Mouse (Mus musculus) lung, embryonic 16.5 days (tissue): Measurements from ENCODE around the gene Gal3st3. TPM values are rescaled to one million over a fixed set of nuclear protein-coding genes. Genes with fewer than 3 reads are reported as not detected.

Source experiments
- ATAC-seq: fragments of 200-750 bp; cut with Nextera tagmentation; 2 replicates; pipeline ENCODE4 v1.8.0; 2017; ENCODE audit warnings: low read depth, mild to moderate bottlenecking, moderate library complexity
- H3K27ac ChIP-seq: fragments of 300-500 bp; sonication (generic); 2 replicates; pipeline ENCODE4 v1.5.1; 2014; ENCODE audit warnings: mild to moderate bottlenecking, control low read depth, low read length
- H3K27me3 ChIP-seq: fragments of 300-500 bp; sonication (generic); 2 replicates; pipeline ENCODE4 v1.6.1; 2014; ENCODE audit warnings: low read depth, low read length, mixed read lengths; ENCODE audit not compliant: control insufficient read depth, insufficient read depth
- H3K36me3 ChIP-seq: fragments of 300-500 bp; sonication (generic); 2 replicates; pipeline ENCODE4 v1.6.1; 2014; ENCODE audit warnings: low read length; ENCODE audit not compliant: control insufficient read depth, insufficient read depth
- H3K4me1 ChIP-seq: fragments of 300-500 bp; sonication (generic); replicated peaks from 2 replicates; pipeline ENCODE4 v1.6.1; 2014; ENCODE audit warnings: low read length, mixed read lengths; ENCODE audit not compliant: control insufficient read depth, insufficient read depth
- H3K4me2 ChIP-seq: fragments of 300-500 bp; sonication (generic); 2 replicates; pipeline ENCODE4 v1.6.1; 2014; ENCODE audit warnings: low read depth, low read length, control low read depth
- H3K4me3 ChIP-seq: fragments of 300-500 bp; sonication (generic); 2 replicates; pipeline ENCODE4 v1.5.1; 2014; ENCODE audit warnings: mild to moderate bottlenecking, low read length, control low read depth
- H3K9ac ChIP-seq: fragments of 300-500 bp; sonication (generic); 2 replicates; pipeline ENCODE4 v1.6.1; 2014; ENCODE audit warnings: low read length, control low read depth
- H3K9me3 ChIP-seq: fragments of 300-500 bp; sonication (generic); 2 replicates; pipeline ENCODE4 v1.6.1; 2016; ENCODE audit warnings: low read length; ENCODE audit not compliant: control insufficient read depth
- WGBS: fragments of 180-500 bp; shearing (Covaris S2); extraction: QIAGEN DNeasy Blood & Tissue Kit; methylation state at CpG from one replicate; pipeline ENCODE4 v1.1.7; 2014; 5-methylcytosine and 5-hydroxymethylcytosine counted together
- polyA plus RNA-seq: library from polyadenylated mRNA; unstranded; fragments of >200 nt; fragmentation: Nextera tagmentation; extraction: Ambion mirVana; gene quantifications from 2 replicates; pipeline ENCODE4 v1.2.1, GENCODE M21; 2015

The Gal3st3 gene
- polyA plus RNA-seq: 1.4 and 2.0 TPM in 2 replicates

DNA sequence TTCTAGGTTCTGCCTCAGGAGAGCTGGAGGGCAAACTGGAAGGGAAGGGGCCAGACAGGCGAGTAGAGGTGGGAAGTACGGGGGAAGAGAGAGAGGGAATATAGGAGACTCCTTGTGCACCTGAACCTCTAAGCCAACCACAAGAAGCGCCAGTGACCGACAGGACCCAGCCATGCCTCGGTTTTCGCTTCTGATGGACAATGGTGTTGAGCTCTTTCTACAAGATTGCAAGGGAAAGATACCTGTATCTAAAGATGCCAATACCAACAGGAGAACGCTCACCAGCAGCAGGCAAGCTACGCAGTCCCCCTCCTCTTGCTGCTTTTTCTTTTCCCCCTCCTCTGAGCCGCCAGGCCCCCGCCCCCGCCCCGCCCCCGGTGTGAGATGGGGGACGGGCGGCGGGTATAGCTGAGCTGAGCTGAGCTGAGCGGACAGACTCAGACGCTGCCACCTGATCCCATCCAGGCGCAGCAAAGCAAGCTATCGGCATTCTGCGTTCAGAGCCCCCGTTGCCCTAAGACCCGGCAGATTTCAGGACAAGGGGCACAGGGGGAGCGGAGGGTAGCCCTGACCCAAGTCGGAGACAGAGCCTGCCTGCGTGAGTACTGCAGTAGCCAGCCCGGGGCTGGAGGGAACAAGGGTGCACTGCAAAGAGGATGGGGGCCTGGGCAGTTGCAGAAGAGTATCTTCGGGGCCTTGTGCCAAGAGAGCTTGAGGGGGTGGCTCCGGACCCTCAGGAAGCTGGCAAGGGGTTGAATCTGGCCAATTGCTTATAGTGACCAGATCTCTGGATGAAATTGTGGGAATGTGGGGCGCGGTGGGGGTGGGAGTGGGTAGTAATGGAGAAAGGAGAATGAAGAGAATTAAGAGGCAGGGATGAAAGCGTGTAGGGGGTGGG, at the start of gene Gal3st3:
Gene Gal3st3, plus strand, starts transcription at position 429 of the 898 bp plus-strand sequence.
- H3K9ac ChIP-seq: peak within 1 kb of the TSS; percentile 63
- peak within 1 kb of the TSS; percentile 35 for H3K4me3 ChIP-seq
- no peak within 1 kb of the TSS for H3K27ac ChIP-seq
- no peak for ATAC-seq
- peaks cover 18% of the 10 kb centered on the region for H3K4me1 ChIP-seq
- H3K4me2 ChIP-seq: peak within 1 kb of the TSS; percentile 44
- WGBS: 8% methylated on average over 31 of the region's 32 CpGs
- H3K27me3 ChIP-seq: no peaks in the 10 kb centered on the region
- H3K36me3 ChIP-seq: no peaks in the 10 kb centered on the region; the same call in 1 of the 2 replicates
- H3K9me3 ChIP-seq: no peaks in the 10 kb centered on the region

DNA sequence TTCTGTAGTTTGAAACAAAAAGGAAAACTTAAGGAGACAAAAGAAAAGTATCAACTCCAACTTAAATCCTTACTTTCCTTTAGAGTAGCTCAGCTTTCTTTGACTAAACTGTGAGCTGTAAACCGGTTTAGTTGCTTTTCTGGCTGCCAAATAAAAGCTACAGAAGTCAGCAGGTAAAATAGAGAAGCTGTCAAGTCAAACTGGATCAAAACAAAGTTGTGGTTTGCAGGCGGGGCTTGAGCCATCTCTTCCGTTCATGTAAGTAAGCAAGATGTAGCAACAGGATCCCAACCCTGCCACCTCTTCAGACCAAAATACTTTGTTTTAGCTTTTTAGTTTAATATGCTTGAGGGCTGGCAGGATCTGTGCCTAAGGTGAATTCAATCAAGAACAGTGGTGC, 41.0 kb upstream of the Gal3st3 start:
- no peak overlapping the region for H3K27ac ChIP-seq
- no peaks in the 10 kb centered on the region for H3K27me3 ChIP-seq
- no peak overlapping the region for H3K4me2 ChIP-seq
- no peaks in the 10 kb centered on the region for H3K4me1 ChIP-seq
- no peaks in the 10 kb centered on the region for H3K36me3 ChIP-seq
- H3K4me3 ChIP-seq: no peak overlapping the region
- no peak for ATAC-seq
- H3K9me3 ChIP-seq: no peaks in the 10 kb centered on the region
- no peak overlapping the region for H3K9ac ChIP-seq
- 38% methylated on average over 3 of the region's 3 CpGs for WGBS

DNA sequence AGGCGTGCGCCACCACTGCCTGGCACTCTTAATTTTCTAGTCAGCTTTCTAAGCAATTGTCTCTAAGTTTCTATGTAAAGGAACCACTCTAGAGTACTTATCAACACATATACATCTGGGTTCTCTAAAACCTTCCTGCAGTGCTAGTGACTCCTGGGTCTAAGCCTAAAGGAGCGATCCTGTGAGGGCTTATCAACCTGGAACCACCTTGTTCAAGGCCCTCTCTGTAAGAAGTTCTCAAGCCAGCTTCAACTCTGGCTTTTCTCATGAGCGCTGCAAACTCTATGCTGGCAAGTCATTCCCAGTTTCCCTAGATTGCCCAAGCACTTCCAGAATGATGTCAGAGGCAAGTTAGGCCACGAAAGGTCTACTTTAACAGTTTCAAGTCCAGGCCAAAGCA, 31.1 kb upstream of the Gal3st3 start:
- H3K9ac ChIP-seq: no peak overlapping the region
- 92% methylated on average over 5 of the region's 5 CpGs for WGBS
- no peak overlapping the region for H3K27ac ChIP-seq
- H3K4me1 ChIP-seq: peaks cover 5% of the 10 kb centered on the region
- no peaks in the 10 kb centered on the region for H3K27me3 ChIP-seq
- no peaks in the 10 kb centered on the region for H3K36me3 ChIP-seq
- ATAC-seq: no peak
- H3K4me3 ChIP-seq: no peak overlapping the region
- H3K4me2 ChIP-seq: no peak overlapping the region
- no peaks in the 10 kb centered on the region for H3K9me3 ChIP-seq

DNA sequence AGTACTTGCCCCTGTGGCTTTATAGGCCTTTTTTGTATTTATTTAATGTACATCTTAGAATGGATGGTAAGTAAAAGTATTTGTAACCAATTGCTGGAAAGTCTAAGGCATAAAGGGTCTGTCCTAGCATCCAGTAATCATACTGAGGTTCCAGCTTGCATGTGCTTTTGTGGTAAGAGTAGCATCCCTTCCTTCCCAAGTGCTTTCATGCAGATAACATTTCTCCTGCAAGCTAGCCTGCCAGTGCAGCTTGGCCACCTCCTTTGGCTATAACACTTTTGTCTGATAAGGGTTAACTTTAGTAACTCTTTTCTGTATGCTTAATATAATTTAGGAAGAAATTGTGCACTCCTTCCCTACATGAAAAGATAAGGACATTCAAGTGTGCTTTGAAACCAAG, 30.1 kb upstream of the Gal3st3 start:
- no peaks in the 10 kb centered on the region for H3K9me3 ChIP-seq
- no peak for ATAC-seq

DNA sequence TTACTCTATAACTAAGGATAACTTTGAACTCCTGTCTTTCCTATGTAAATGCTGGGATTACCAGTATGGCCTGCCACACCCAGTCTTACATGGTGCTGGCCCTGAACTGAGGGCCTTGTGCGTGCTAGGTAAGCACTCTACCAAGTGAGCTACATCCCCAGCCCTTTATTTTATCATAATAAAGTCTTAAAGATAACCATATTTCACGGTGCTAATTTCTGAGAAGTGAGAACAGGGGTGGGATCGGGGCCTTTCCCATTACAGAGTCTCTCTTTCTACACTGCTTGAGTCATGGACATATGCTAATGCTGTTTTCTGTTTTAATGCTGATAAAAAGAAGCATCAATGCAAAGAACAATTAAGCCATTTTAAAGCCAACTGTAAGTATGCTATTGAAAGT, 29.3 kb upstream of the Gal3st3 start:
- Histone ChIP-seq H3K4me2 (no peak overlapping the region), H3K4me3 (no peak overlapping the region), H3K9me3 (no peaks in the 10 kb centered on the region), H3K27me3 (no peaks in the 10 kb centered on the region), H3K27ac (no peak overlapping the region), H3K4me1 (peaks cover 11% of the 10 kb centered on the region), H3K9ac (no peak overlapping the region), H3K36me3 (peaks cover 1% of the 10 kb centered on the region; the same call in 1 of the 2 replicates)
- ATAC-seq: no peak
- WGBS: 78% methylated on average over 3 of the region's 3 CpGs

More for the DNA sequence above, 30.1 kb upstream of the Gal3st3 start:
- Histone ChIP-seq H3K36me3 (no peaks in the 10 kb centered on the region), H3K27ac (no peak overlapping the region), H3K4me2 (no peak overlapping the region), H3K4me1 (peaks cover 6% of the 10 kb centered on the region), H3K4me3 (no peak overlapping the region), H3K9ac (no peak overlapping the region), H3K27me3 (no peaks in the 10 kb centered on the region)

DNA sequence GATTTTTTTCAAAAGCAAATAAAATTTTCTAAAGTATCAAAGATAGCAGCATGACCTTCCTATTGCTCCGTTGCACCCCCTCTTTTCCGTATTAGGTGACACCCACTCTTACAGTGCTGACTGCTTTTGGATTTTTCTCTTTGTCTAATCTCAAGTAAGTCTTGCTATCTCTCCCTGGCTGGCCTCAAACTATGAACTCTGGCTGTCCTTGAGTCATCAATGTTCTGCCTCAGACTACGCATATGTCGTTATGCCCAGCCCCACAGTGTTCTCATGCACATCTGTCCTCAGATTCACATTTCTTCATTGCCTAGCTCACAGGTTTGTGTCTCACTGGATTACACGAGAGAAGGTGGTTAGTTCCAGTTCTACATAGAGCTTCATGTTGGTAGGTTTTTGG, 28.7 kb upstream of the Gal3st3 start:
- WGBS: 79% methylated on average over 5 of the region's 5 CpGs
- no peak overlapping the region for H3K27ac ChIP-seq
- H3K4me3 ChIP-seq: no peak overlapping the region
- H3K27me3 ChIP-seq: no peaks in the 10 kb centered on the region
- ATAC-seq: no peak
- peaks cover 6% of the 10 kb centered on the region; the same call in 1 of the 2 replicates for H3K36me3 ChIP-seq
- H3K9me3 ChIP-seq: no peaks in the 10 kb centered on the region
- H3K4me2 ChIP-seq: no peak overlapping the region
- H3K9ac ChIP-seq: no peak overlapping the region
- peaks cover 16% of the 10 kb centered on the region for H3K4me1 ChIP-seq

DNA sequence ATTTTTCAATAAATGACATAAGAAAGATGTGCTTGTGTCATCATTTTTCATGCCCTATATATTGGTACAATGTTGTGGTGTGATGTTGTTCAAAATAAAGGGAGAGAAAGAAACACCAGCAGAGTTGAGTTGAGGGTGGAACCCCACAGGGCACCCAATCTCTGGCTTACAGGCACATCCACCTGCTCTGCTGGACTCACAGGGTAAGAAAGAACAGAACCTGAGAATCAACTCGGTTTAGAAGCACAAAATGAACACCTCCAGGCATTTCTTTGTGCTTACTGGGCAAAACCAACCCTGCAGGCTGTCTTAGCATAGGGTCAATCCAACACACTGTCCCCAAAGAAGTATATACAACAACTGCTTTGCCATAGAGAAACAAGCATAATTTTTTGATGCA, 26.7 kb upstream of the Gal3st3 start:
- no peak overlapping the region for H3K9ac ChIP-seq
- H3K4me2 ChIP-seq: peak overlapping the region; percentile 92

DNA sequence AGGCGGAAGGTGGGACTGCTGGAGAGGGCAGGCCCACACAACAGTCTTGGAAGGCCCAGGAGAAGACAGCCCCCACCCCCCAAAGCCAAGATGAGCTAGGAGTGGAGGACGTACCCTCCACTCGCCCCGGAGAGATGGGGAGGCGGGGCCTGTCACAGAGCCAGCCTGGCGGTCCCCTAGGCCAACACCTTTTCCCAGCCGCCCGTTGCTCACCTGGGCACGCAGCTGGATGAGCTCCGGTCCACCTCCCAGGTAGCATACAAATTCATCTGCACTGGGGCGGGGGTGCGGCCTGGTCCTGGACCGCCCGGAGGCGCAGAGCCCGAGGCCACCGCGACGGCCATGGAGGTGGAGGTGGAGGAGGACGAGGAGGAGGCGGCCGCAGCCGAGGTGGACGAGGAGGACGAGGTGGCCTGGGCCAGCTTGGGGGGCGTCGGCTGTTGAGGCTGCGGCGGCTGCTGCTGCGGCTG, 25.8 kb upstream of the Gal3st3 start:
- H3K36me3 ChIP-seq: peaks cover 21% of the 10 kb centered on the region
- H3K9ac ChIP-seq: peak overlapping the region; percentile 91
- H3K27me3 ChIP-seq: no peaks in the 10 kb centered on the region
- H3K4me1 ChIP-seq: peaks cover 18% of the 10 kb centered on the region
- H3K9me3 ChIP-seq: no peaks in the 10 kb centered on the region
- under 1% methylated on average over 26 of the region's 30 CpGs for WGBS
- peak; percentile 56 for ATAC-seq
- H3K4me3 ChIP-seq: peak overlapping the region; percentile 95
- H3K4me2 ChIP-seq: peak overlapping the region; percentile 92
- H3K27ac ChIP-seq: peak overlapping the region; percentile 95

More for the DNA sequence above, 26.7 kb upstream of the Gal3st3 start:
- no peaks in the 10 kb centered on the region for H3K9me3 ChIP-seq
- H3K27ac ChIP-seq: no peak overlapping the region
- H3K4me1 ChIP-seq: peaks cover 18% of the 10 kb centered on the region
- H3K4me3 ChIP-seq: no peak overlapping the region; the same call in 1 of the 2 replicates
- 42% methylated on average over 1 of the region's 1 CpGs for WGBS
- peaks cover 18% of the 10 kb centered on the region for H3K36me3 ChIP-seq
- no peaks in the 10 kb centered on the region for H3K27me3 ChIP-seq
- ATAC-seq: no peak

DNA sequence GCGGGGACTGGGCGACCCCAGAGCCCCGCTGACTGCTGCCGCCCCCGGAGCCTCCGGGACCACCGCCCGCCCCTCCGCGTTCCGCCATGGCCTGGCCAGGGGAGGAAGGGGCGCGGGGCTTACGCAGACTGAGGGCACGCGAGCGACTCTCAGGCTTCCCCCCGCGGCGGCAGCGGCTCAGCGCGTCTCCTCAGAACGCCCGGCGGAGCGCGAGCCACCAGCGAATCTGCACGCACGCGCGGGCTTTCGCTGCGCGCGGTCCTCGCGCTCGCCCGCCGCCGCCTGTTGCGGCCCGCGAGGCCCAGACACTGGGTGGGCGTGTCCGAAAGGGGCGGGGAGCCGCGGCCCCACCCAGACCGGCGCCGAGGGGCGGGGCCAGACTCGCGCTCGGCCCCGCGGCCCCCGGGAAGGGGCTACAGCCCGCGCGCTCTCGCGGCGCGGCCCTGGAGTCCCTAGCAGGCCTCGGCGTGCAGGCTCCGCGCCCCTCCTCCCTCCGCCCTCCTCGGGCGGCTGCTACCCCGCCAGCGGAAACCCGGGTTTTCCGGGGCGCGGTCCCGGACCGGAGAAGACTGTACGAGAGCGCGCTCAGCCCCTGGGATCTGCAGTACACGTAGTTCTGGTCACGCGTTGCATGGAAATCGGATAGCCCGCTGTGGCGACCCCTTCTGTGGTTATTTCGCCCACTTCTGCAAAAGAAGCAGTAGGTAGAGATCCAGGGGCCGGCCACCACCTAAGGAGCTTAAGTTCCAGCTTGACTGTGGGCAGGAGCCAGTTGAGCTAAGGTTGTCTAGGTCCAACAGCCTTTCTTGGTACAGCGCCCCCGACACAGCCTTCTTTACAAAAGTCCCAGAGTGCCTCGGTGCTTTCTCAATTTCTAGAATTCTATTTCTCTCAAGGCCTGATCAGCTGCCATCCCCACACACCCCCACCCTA, 25.1 kb upstream of the Gal3st3 start, which contains the start of gene Pacs1:
Gene Pacs1, minus strand, starts transcription at position 319 of the 933 bp plus-strand sequence.
- no peaks in the 10 kb centered on the region for H3K27me3 ChIP-seq
- no peaks in the 10 kb centered on the region for H3K9me3 ChIP-seq
- peak; percentile 95 for ATAC-seq
- peaks cover 18% of the 10 kb centered on the region for H3K4me1 ChIP-seq
- H3K36me3 ChIP-seq: peaks cover 27% of the 10 kb centered on the region
- H3K27ac ChIP-seq: peak within 1 kb of the TSS; percentile 95
- peak within 1 kb of the TSS; percentile 95 for H3K4me3 ChIP-seq
- peak within 1 kb of the TSS; percentile 91 for H3K9ac ChIP-seq
- WGBS: 1% methylated on average over 51 of the region's 97 CpGs
- peak within 1 kb of the TSS; percentile 92 for H3K4me2 ChIP-seq
